Mouse (Mus musculus) gastrocnemius, adult 18-20 months (tissue): ENCODE measurements at regions not wholly inside any gene's neighbourhood (a gene's known extent, or its start where the extent isn't known, plus 50 kb on each side); places are given as distances from the start of the nearest gene placed in this dataset.

Experiments used
- DNase-seq: peaks from one replicate; pipeline ENCODE4 v3.0.0; 2021; ENCODE audit warnings: low spot score

DNA sequence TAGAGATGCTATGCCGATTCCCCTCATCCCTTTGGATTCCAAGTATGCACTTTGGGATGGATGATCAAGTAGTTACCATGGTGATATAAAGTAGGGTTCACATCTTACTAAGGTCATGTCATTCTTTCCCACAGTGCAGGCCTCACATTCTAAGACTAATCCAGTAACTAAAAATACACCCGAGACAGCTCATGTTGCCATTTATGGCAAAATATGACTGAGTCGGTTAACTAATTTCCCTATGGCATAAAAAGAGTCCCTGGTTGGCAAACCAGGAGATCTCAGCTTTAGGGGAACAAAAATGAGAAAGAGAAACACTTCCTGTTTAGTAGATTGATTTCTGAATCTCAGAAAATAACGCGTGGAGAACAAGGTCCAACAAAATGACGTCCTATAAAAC lies 190.7 kb downstream of the Parm1 start:
- DNase-seq: no peak

DNA sequence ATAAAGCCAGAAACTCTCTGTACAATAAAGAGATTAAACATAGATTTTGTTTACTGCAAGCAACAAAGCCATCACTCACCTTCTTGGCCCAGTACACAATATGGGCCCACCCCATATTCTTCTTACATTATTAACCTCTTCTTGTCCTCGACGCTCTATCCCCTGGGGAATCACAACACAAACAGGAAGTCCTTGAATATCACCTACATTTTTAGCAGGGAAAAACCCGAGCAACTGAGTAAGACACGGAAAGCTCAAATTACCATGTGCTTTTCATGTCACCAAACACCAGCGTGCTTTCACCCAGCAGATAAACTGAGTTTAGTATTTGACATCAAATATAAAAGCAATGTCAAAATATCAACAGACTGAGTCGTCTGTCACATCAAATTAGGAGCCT lies 179.7 kb downstream of the Parm1 start:
- DNase-seq: no peak

DNA sequence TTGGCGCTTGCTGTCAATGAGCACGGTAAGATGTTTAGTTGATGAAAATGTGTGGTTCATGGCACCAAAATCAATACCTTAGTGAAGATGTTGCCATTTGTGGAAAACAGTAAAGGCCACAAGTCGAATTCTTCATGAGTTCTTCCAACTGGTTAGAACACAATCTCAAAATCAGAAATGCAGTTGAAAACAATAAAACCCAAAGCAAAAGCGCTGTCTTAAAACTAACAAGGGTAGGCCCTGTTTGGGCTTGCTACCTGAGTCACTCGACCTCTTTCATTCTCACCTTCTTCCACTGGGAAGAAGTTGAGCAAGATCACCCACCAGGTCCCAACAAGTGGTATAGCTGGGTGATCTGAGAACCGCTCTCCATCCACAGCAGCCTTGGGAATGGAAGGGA lies 179.1 kb downstream of the Parm1 start:
- no peak for DNase-seq

DNA sequence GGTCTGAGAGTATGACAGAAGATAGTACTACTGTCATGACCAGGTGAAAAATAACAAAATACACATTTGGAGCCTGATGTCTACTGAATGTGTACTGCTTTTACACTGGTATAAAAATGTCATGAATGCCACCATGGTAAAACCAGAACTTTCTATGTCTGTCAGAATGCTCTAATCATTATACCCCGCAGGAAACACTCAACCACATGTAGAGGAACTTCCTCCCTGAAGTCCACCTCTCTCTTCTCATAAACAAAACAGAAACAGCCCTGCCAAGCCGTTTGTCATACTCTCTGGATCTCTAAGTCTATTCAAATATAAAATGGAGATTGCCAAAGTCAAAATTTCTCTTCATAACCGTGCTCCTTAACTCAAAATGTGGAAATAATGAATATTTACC lies 178.2 kb downstream of the Parm1 start:
- DNase-seq: no peak

- no peak for DNase-seq
Measured at GRCm38 (mm10) chr5:91693277-91693676, 175.9 kb downstream of the Parm1 start.

DNA sequence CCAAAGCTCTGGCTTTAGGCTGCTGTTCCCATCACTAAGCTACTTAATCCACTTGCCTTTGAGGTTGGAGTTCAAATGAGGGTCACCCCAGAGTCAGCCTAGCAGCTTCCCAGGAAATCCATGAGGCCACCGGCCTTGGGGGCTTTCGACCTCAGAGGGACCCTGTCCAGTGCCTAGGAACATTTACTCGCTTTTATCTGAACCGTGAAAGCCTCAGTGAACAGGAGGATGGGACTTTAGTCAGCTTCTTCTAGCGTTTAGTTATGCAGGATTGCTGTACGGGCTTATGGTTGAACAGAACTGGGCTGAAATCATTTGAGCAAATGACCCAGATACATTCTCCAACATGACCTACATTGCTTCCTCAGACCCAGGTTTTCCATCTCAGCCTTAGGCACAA lies 174.9 kb downstream of the Parm1 start:
- DNase-seq: no peak

GRCm38 (mm10) chr5:91678727-91679126 lies 161.3 kb downstream of the Parm1 start:
- no peak for DNase-seq
